Mouse (Mus musculus) liver, adult 2 months (tissue): Measurements from ENCODE around the gene Tex19.1. TPM values are rescaled to one million over a fixed set of nuclear protein-coding genes. Genes with fewer than 3 reads are reported as not detected.

Source experiments
- DNase-seq: peaks from one replicate; pipeline ENCODE4 v3.0.0-alpha.2; 2011; ENCODE audit warnings: low read depth, low spot score; ENCODE audit errors: extremely low read depth
- H3K27ac ChIP-seq: fragments of 200-500 bp; replicated peaks from 2 replicates; pipeline ENCODE4 v1.5.1; 2012; ENCODE audit warnings: low read depth, mild to moderate bottlenecking, control low read depth, inconsistent platforms, low read length; ENCODE audit not compliant: insufficient read depth
- H3K27me3 ChIP-seq: fragments of 200-500 bp; 2 replicates; pipeline ENCODE4 v1.6.1; 2012; ENCODE audit warnings: mild to moderate bottlenecking, moderate library complexity, low read length, inconsistent platforms; ENCODE audit not compliant: control insufficient read depth, insufficient read depth
- H3K36me3 ChIP-seq: fragments of 200-500 bp; 2 replicates; pipeline ENCODE4 v1.6.1; 2012; ENCODE audit warnings: low read length, inconsistent platforms; ENCODE audit not compliant: control insufficient read depth, insufficient read depth
- H3K4me1 ChIP-seq: fragments of 200-500 bp; 2 replicates; pipeline ENCODE4 v1.6.1; 2011; ENCODE audit warnings: low read length; ENCODE audit not compliant: control insufficient read depth, insufficient read depth
- H3K4me3 ChIP-seq: fragments of 200-500 bp; 2 replicates; pipeline ENCODE4 v1.5.1; 2011; ENCODE audit warnings: low read depth, mild to moderate bottlenecking, control low read depth, low read length, moderate library complexity; ENCODE audit not compliant: insufficient read depth
- H3K79me2 ChIP-seq: fragments of 200-500 bp; 2 replicates; pipeline ENCODE4 v1.6.1; 2012; ENCODE audit warnings: inconsistent platforms, mild to moderate bottlenecking, low read length, moderate library complexity; ENCODE audit not compliant: control insufficient read depth, insufficient read depth
- H3K9ac ChIP-seq: fragments of 200-500 bp; 2 replicates; pipeline ENCODE4 v1.6.1; 2012; ENCODE audit warnings: low read depth, mild to moderate bottlenecking, control low read depth, inconsistent platforms, low read length
- CTCF ChIP-seq: fragments of 200-500 bp; IDR thresholded peaks from 2 replicates; pipeline ENCODE4 v1.5.1; 2011; ENCODE audit warnings: low read depth, low read length, control low read depth
- POLR2A ChIP-seq: fragments of 200-500 bp; IDR thresholded peaks from 2 replicates; pipeline ENCODE4 v1.6.1; 2011; ENCODE audit warnings: low read length, control low read depth; ENCODE audit not compliant: insufficient read depth; ENCODE audit errors: extremely low read depth
- WGBS: fragments of 180-500 bp; shearing (Covaris S2); methylation state at CpG from one replicate; pipeline ENCODE4 v1.1.7; 2018; 5-methylcytosine and 5-hydroxymethylcytosine counted together
- polyA plus RNA-seq: library from polyadenylated mRNA; depleted of rRNA; stranded (reverse); fragments of >200 nt; gene quantifications from 2 replicates; pipeline ENCODE4 v1.2.3, GENCODE M21; 2012
- total RNA-seq: library from RNA; depleted of rRNA; stranded (reverse); fragments of >200 nt; gene quantifications from 2 replicates; pipeline ENCODE4 v1.2.3, GENCODE M21; 2014

Tex19.1 gene
- total and polyA plus RNA-seq, 2 experiments, result not detected

DNA sequence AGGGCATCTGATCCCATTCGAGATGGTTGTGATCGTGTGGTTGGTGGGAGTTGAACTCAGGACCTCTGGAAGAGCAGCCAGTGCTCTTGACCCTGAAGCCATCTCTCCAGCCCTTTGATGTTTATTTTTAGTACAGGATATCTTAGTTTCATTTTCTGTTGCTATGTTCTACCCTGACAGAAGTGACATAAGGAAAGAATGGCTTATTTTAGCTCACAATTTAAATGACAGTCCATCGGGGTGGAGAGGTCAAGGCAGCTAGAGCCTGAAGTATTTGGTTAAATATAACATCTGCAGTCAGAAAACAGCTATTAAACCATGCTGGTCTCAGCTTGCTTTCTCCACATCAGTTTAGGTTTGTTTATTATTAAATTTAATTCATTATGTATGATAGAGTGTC, 24.8 kb upstream of the Tex19.1 start:
- no peaks in the 10 kb centered on the region for H3K27me3 ChIP-seq
- TF ChIP-seq POLR2A (no peak), CTCF (no peak)
- no peaks in the 10 kb centered on the region; the same call in 1 of the 2 replicates for H3K4me1 ChIP-seq
- DNase-seq, result peak; percentile 17
- no peak overlapping the region for H3K27ac ChIP-seq
- H3K9ac ChIP-seq, result no peak overlapping the region
- H3K36me3 ChIP-seq, result no peaks in the 10 kb centered on the region
- WGBS, result 72% methylated on average over 3 of the region's 3 CpGs
- no peaks in the 10 kb centered on the region for H3K79me2 ChIP-seq
- no peak overlapping the region for H3K4me3 ChIP-seq

DNA sequence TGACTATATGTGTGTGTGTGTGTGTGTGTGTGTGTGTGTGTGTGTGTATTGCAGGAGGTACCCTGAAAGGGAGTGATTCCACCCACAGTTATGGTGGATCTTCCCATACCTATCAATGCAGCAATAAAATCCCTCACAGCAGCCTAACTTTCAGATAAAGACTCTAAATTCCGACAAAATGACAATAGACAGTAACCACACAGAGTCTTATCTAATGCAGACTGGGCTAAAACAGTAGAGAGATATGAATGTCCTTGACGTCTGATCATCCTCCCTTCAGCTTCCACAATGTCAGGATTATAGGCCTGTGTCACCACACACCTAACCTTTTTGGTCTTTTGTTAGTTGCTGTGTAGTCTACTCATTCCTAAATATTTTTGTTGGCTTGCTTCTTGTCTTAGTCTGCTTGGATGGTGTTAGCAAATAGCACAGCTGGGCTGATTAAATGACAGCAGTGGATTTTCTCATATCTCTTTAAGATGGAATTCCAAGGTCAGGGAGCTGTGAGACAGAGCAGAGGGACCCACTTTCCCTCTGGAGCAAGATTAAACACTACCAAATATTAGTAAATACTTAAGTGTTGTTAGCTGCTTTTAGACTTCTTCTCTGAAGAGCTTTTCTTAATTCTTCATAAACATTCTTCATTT, 23.8 kb upstream of the Tex19.1 start:
- no peak for DNase-seq
- Histone ChIP-seq H3K79me2 (no peaks in the 10 kb centered on the region), H3K9ac (no peak overlapping the region), H3K27ac (no peak overlapping the region), H3K4me3 (no peak overlapping the region), H3K27me3 (no peaks in the 10 kb centered on the region), H3K36me3 (no peaks in the 10 kb centered on the region), H3K4me1 (no peaks in the 10 kb centered on the region; the same call in 1 of the 2 replicates)
- WGBS, result 63% methylated on average over 2 of the region's 2 CpGs
- no peak for TF ChIP-seq CTCF
- no peak for TF ChIP-seq POLR2A

DNA sequence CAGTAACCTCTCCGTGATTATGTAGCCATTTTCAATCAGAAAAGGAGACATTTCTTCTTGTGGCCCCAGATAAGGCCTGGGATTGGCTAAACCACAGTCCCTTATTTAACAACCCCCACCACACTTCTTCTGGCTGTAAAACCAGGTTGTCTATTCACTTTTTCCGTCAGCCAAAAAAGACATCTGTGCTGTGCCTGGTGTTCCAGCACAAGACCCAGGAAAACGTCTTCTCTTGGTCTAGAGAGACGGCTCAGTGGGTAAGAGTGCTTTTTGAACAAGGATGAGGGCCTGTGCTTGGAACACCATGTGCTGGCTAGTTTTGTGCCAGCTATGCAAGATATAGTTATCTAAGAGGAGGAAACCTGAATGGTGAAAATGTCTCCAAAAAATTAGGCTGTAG, 22.5 kb upstream of the Tex19.1 start:
- Histone ChIP-seq H3K9ac (no peak overlapping the region), H3K79me2 (no peaks in the 10 kb centered on the region), H3K36me3 (no peaks in the 10 kb centered on the region), H3K4me1 (no peaks in the 10 kb centered on the region; the same call in 1 of the 2 replicates), H3K27me3 (no peaks in the 10 kb centered on the region), H3K4me3 (no peak overlapping the region), H3K27ac (no peak overlapping the region)
- no peak for TF ChIP-seq POLR2A
- no peak for TF ChIP-seq CTCF
- no peak for DNase-seq
- 97% methylated on average over 4 of the region's 4 CpGs for WGBS

DNA sequence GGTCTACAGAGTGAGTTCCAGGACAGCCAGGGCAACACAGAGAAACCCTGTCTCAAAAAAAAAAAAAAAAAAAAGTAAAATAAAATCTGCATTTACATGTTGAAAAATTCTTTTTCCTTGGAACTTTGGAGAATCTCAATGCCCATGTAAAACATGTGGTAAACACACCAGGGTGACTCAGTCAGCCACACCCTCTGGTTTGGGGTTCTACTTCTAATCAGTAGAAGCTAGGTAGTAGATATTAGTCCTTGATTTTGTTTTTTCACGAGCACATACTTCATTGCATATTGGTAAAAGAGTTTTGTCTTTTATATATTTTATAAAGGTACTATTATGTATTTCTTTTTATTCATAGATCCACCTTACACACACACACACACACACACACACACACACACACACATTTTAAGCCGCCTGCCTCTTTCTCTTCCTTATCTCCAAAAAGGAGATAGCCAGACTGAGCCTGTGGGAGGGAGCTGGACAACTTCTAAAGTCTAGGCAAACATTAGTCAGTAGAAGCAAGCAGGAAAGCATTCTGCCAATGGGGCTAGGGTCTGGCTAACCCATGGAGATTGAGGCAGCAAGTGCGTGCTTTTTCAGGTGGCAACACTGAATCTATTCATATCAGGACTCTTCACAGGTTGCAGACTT, 20.3 kb upstream of the Tex19.1 start:
- no peaks in the 10 kb centered on the region for H3K36me3 ChIP-seq
- no peak for DNase-seq
- WGBS, result 89% methylated on average over 3 of the region's 3 CpGs
- no peak overlapping the region for H3K27ac ChIP-seq
- H3K4me3 ChIP-seq, result no peak overlapping the region
- no peaks in the 10 kb centered on the region for H3K79me2 ChIP-seq
- H3K27me3 ChIP-seq, result no peaks in the 10 kb centered on the region
- no peak for TF ChIP-seq CTCF
- TF ChIP-seq POLR2A, result no peak
- H3K4me1 ChIP-seq, result no peaks in the 10 kb centered on the region; the same call in 1 of the 2 replicates
- H3K9ac ChIP-seq, result no peak overlapping the region

DNA sequence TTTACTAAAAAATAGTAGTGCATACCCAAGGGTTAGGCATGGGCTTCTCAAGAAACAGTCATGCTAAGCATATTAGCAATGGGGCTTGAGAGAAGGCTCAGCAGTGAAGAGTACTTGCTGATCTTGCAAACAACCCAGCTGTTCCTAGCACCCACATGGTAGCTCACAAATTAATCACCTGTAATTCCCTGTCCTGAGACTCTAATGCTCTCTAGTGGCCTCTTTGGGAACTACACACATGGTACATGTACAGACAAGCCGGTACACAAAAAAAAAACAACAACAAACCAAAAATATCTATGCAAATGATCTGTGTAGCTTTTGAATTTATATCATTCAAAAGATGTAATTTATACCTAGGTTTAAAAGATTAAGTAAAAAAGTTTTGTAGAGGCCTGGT, 19.5 kb upstream of the Tex19.1 start:
- Histone ChIP-seq H3K79me2 (no peaks in the 10 kb centered on the region), H3K9ac (no peak overlapping the region), H3K27ac (no peak overlapping the region), H3K36me3 (no peaks in the 10 kb centered on the region), H3K4me3 (no peak overlapping the region), H3K4me1 (no peaks in the 10 kb centered on the region), H3K27me3 (no peaks in the 10 kb centered on the region)
- 90% methylated on average over 1 of the region's 1 CpGs for WGBS
- TF ChIP-seq POLR2A (no peak), CTCF (0 out of 2 replicates have a peak, but pooled peaks have one; percentile 9)
- peak; percentile 21 for DNase-seq

DNA sequence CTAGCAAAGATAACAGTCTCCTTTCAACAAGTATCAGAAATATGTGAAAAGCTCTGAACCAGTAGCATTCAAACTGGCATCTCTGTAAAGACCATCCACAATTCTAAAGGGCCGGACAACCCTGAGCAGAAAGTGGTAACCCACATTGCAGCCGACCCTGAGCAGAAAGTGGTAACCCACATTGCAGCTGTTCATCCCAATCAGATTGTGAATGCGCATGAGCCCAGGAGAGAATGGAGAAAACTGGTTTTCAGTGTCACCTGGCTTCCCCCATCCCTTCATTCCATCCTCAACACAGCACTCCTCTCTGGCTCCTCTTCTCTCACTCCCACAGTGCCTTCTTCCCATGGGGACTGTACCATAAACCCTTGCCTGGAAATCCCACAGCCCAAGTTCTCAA, 18.5 kb upstream of the Tex19.1 start:
- no peak for DNase-seq
- Histone ChIP-seq H3K4me3 (no peak overlapping the region), H3K27me3 (no peaks in the 10 kb centered on the region), H3K4me1 (no peaks in the 10 kb centered on the region), H3K36me3 (no peaks in the 10 kb centered on the region), H3K27ac (no peak overlapping the region), H3K9ac (no peak overlapping the region), H3K79me2 (no peaks in the 10 kb centered on the region)
- no peak for TF ChIP-seq CTCF
- no peak for TF ChIP-seq POLR2A
- 90% methylated on average over 3 of the region's 3 CpGs for WGBS
